ENCODE assay signal across 11 mouse cellular contexts in the genomic region with DNA sequence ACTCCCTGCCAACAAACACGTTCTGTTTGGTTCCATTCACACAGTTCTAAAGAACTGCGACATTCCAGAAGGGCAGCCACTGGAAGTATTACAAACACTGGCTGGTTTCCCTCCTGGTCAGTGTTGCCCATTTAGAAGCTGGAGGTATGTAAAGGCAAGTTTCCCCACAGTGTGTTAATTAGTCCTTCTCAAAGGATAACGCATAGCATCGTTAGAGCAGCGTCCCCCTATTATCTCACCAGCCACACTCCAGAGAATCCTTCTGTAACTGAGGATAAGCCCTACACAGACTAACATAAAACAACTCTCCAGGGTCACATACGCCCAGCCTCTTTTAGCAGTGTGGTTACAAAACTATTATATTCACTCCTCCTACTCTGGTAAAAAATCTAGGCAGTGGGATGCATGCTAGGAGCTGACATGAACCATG. TPM values are rescaled to one million over a fixed set of nuclear protein-coding genes. Genes with fewer than 3 reads are reported as not detected.
DNase-seq lines count a peak whose midpoint lies in the region; ATAC-seq and TF ChIP-seq lines count a peak whose summit lies in the region.
"Had no signal": no experiment of that assay in that cellular context is flagged by ENCODE, and none has a peak within 500 bp of the region (broad histone marks: within the 10 kb centered on the region; RNA-seq: fewer than 3 reads in every experiment).

No protein-coding gene starts in this region.

- 0 out of 2 replicates have a peak, but pooled peaks have one; percentile 56 for ATAC-seq in embryonic facial prominence, embryonic 11.5 days (replicated peaks; ENCODE audit: insufficient number of reproducible peaks, low FRiP score, low TSS enrichment, low read depth)
- no peak for ATAC-seq in kidney, embryonic 16.5 days (ENCODE audit: low FRiP score, low TSS enrichment)
- ATAC-seq: midbrain, embryonic 13.5 days had no signal

- WGBS in embryonic facial prominence, embryonic 11.5 days: 43% methylated on average over 6 of the region's 6 CpGs
- WGBS in embryonic facial prominence, embryonic 10.5 days: 35% methylated on average over 6 of the region's 6 CpGs
- 36% methylated on average over 6 of the region's 6 CpGs for WGBS in kidney, embryonic 16.5 days
- 84% methylated on average over 6 of the region's 6 CpGs for WGBS in spleen, adult 2 months

- no peak overlapping the region for H3K27ac ChIP-seq in embryonic facial prominence, embryonic 11.5 days (replicated peaks; ENCODE audit: low read depth, low read length)
- no peak overlapping the region for H3K27ac ChIP-seq in embryonic facial prominence, embryonic 10.5 days (replicated peaks)
- H3K27ac ChIP-seq in kidney, embryonic 16.5 days (ENCODE audit: low read length): peak overlapping the region; percentile 66
- peak overlapping the region; percentile 36 for H3K27ac ChIP-seq in embryonic fibroblast, embryonic 13.5 days (ENCODE audit: insufficient read depth, low read length)
- H3K27ac ChIP-seq in spleen, adult 2 months (ENCODE audit: insufficient read depth, low read length): 0 out of 2 replicates have a peak overlapping the region, but pooled peaks have one; percentile 36
- H3K27ac ChIP-seq: hindbrain, embryonic 10.5 days; midbrain, embryonic 13.5 days had no signal

- H3K36me3 ChIP-seq in embryonic facial prominence, embryonic 11.5 days (replicated peaks; ENCODE audit: control insufficient read depth, insufficient read depth, low read depth, low read length): no peaks in the 10 kb centered on the region
- no peaks in the 10 kb centered on the region for H3K36me3 ChIP-seq in embryonic facial prominence, embryonic 10.5 days (replicated peaks)
- no peaks in the 10 kb centered on the region for H3K36me3 ChIP-seq in kidney, embryonic 16.5 days (ENCODE audit: insufficient read depth, low read length)
- no peaks in the 10 kb centered on the region for H3K36me3 ChIP-seq in spleen, adult 2 months (ENCODE audit: control insufficient read depth, insufficient read depth, low read length)
- H3K36me3 ChIP-seq: hindbrain, embryonic 10.5 days; midbrain, embryonic 13.5 days had no signal

- H3K27me3 ChIP-seq in embryonic facial prominence, embryonic 11.5 days (ENCODE audit: control insufficient read depth, insufficient read depth, low read length): 0 out of 2 replicates have a peak, but pooled peaks cover 2% of the 10 kb centered on the region
- H3K27me3 ChIP-seq in embryonic facial prominence, embryonic 10.5 days (replicated peaks; ENCODE audit: low read depth, poor library complexity, severe bottlenecking): peaks cover 9% of the 10 kb centered on the region
- H3K27me3 ChIP-seq in kidney, embryonic 16.5 days (ENCODE audit: insufficient read depth, low read length): no peaks in the 10 kb centered on the region
- no peaks in the 10 kb centered on the region for H3K27me3 ChIP-seq in spleen, adult 2 months (ENCODE audit: control insufficient read depth, insufficient read depth, low read length)
- H3K27me3 ChIP-seq: midbrain, embryonic 13.5 days had no signal

- peaks cover 5% of the 10 kb centered on the region for H3K4me1 ChIP-seq in embryonic facial prominence, embryonic 11.5 days (ENCODE audit: control insufficient read depth, insufficient read depth, low read length)
- H3K4me1 ChIP-seq in embryonic facial prominence, embryonic 10.5 days: peaks cover 41% of the 10 kb centered on the region
- peaks cover 49% of the 10 kb centered on the region for H3K4me1 ChIP-seq in kidney, embryonic 16.5 days (ENCODE audit: insufficient read depth, low read length)
- peaks cover 2% of the 10 kb centered on the region; the same call in 1 of the 2 replicates for H3K4me1 ChIP-seq in embryonic fibroblast, embryonic 13.5 days (ENCODE audit: control insufficient read depth, insufficient read depth, low read length)
- H3K4me1 ChIP-seq in spleen, adult 2 months (ENCODE audit: control insufficient read depth, insufficient read depth, insufficient read length): peaks cover 4% of the 10 kb centered on the region; the same call in 1 of the 2 replicates

- H3K4me3 ChIP-seq in embryonic facial prominence, embryonic 11.5 days (ENCODE audit: low read depth, low read length): no peak overlapping the region
- H3K4me3 ChIP-seq in embryonic facial prominence, embryonic 10.5 days: no peak overlapping the region
- no peak overlapping the region for H3K4me3 ChIP-seq in kidney, embryonic 16.5 days (ENCODE audit: low read length)
- no peak overlapping the region for H3K4me3 ChIP-seq in embryonic fibroblast, embryonic 13.5 days (ENCODE audit: insufficient read depth, low read length)
- H3K4me3 ChIP-seq in spleen, adult 2 months (ENCODE audit: extremely low read depth, insufficient read depth, insufficient read length): no peak overlapping the region
- H3K4me3 ChIP-seq: hindbrain, embryonic 10.5 days; midbrain, embryonic 13.5 days had no signal

- no peak overlapping the region for H3K4me2 ChIP-seq in embryonic facial prominence, embryonic 11.5 days (ENCODE audit: low read depth, low read length)
- no peak overlapping the region for H3K4me2 ChIP-seq in kidney, embryonic 16.5 days (replicated peaks; ENCODE audit: low read depth, low read length)
- H3K4me2 ChIP-seq: midbrain, embryonic 13.5 days had no signal

- no peaks in the 10 kb centered on the region for H3K9me3 ChIP-seq in embryonic facial prominence, embryonic 11.5 days (replicated peaks; ENCODE audit: control insufficient read depth, low read length)
- H3K9me3 ChIP-seq in embryonic facial prominence, embryonic 10.5 days: no peaks in the 10 kb centered on the region
- no peaks in the 10 kb centered on the region for H3K9me3 ChIP-seq in kidney, embryonic 16.5 days (ENCODE audit: low read length)
- H3K9me3 ChIP-seq: hindbrain, embryonic 10.5 days; midbrain, embryonic 13.5 days had no signal

- TF ChIP-seq POLR2A in embryonic fibroblast, embryonic 13.5 days (IDR thresholded peaks at IDR 0.05; ENCODE audit: low read depth, low read length): no peak
- TF ChIP-seq POLR2A in spleen, adult 2 months (IDR thresholded peaks at IDR 0.05; ENCODE audit: low read depth, low read length): no peak

- H3K9ac ChIP-seq in embryonic facial prominence, embryonic 11.5 days (replicated peaks; ENCODE audit: low read length): no peak overlapping the region
- H3K9ac ChIP-seq in kidney, embryonic 16.5 days (replicated peaks; ENCODE audit: low read length): no peak overlapping the region
- H3K9ac ChIP-seq: midbrain, embryonic 13.5 days had no signal

- TF ChIP-seq CTCF in embryonic fibroblast, embryonic 13.5 days (IDR thresholded peaks at IDR 0.05; ENCODE audit: borderline replicate concordance, insufficient read depth, low read length): no peak
- no peak for TF ChIP-seq CTCF in spleen, adult 2 months (IDR thresholded peaks at IDR 0.05; ENCODE audit: extremely low read depth, insufficient read depth, insufficient read length, insufficient replicate concordance)

- no peak for DNase-seq in embryonic facial prominence, embryonic 11.5 days (ENCODE audit: low spot score)
- no peak for DNase-seq in embryonic facial prominence, embryonic 10.5 days (ENCODE audit: low spot score)
- DNase-seq in kidney, postnatal 36 days: no peak
- no peak for DNase-seq in spleen, adult 2 months (ENCODE audit: low read depth in 1 of 2, low spot score in 2 of 2)
- DNase-seq in adipocyte (ENCODE audit: low spot score): no peak
- DNase-seq in lung, postnatal 10 days: no peak
- DNase-seq: gastrocnemius, postnatal 14 days had no signal

RNA-seq across cellular contexts. Expression of a gene that starts 23.4 kb away (rescaled TPM):
- 12.1 and 12.8 TPM in 2 replicates for polyA plus RNA-seq in embryonic facial prominence, embryonic 11.5 days (2014; fragmentation: Nextera tagmentation; extraction: Ambion mirVana)
- polyA plus RNA-seq in embryonic facial prominence, embryonic 10.5 days (2016; fragmentation: Nextera tagmentation; extraction: Ambion mirVana): 11.3 and 11.5 TPM in 2 replicates
- polyA plus RNA-seq in kidney, embryonic 16.5 days (2015; fragmentation: Nextera tagmentation; extraction: Ambion mirVana): 23.7 and 25.0 TPM in 2 replicates
- polyA plus RNA-seq in embryonic fibroblast, embryonic 13.5 days (2011; ENCODE audit: insufficient read length, low read depth, missing spikeins): 5.7 and 6.2 TPM in 2 replicates
- 12.0 and 13.3 TPM in 2 replicates for polyA plus RNA-seq in spleen, adult 2 months (2012; rRNA removed)

RNA-seq across cellular contexts. Expression of a gene that starts 42.8 kb away (rescaled TPM):
- 13.4 and 13.5 TPM in 2 replicates for polyA plus RNA-seq in embryonic facial prominence, embryonic 11.5 days (2014; fragmentation: Nextera tagmentation; extraction: Ambion mirVana)
- 13.7 and 14.7 TPM in 2 replicates for polyA plus RNA-seq in embryonic facial prominence, embryonic 10.5 days (2016; fragmentation: Nextera tagmentation; extraction: Ambion mirVana)
- polyA plus RNA-seq in kidney, embryonic 16.5 days (2015; fragmentation: Nextera tagmentation; extraction: Ambion mirVana): 13.8 and 15.1 TPM in 2 replicates
- 11.3 and 14.0 TPM in 2 replicates for polyA plus RNA-seq in embryonic fibroblast, embryonic 13.5 days (2011; ENCODE audit: insufficient read length, low read depth, missing spikeins)
- 10.9 and 11.8 TPM in 2 replicates for polyA plus RNA-seq in spleen, adult 2 months (2012; rRNA removed)

RNA-seq across cellular contexts. Expression of a gene that starts 44.3 kb away (rescaled TPM):
- 0.18 TPM in 1 of 2 replicates, not detected in the other for polyA plus RNA-seq in embryonic facial prominence, embryonic 11.5 days (2014; fragmentation: Nextera tagmentation; extraction: Ambion mirVana)
- 0.26 and 0.35 TPM in 2 replicates for polyA plus RNA-seq in embryonic facial prominence, embryonic 10.5 days (2016; fragmentation: Nextera tagmentation; extraction: Ambion mirVana)
- polyA plus RNA-seq in kidney, embryonic 16.5 days (2015; fragmentation: Nextera tagmentation; extraction: Ambion mirVana): 0.26 and 0.51 TPM in 2 replicates
- not detected in 2 replicates for polyA plus RNA-seq in embryonic fibroblast, embryonic 13.5 days (2011; ENCODE audit: insufficient read length, low read depth, missing spikeins)
- polyA plus RNA-seq in spleen, adult 2 months (2012; rRNA removed): 0.06 and 0.07 TPM in 2 replicates

Comparison
In these comparisons a context has a peak if more than half of its experiments do, and no peak if none do; other contexts are left out.
1. H3K27ac ChIP-seq: peak in kidney, embryonic 16.5 days (single experiment), embryonic fibroblast, embryonic 13.5 days (single experiment) and spleen, adult 2 months (single experiment); none in embryonic facial prominence, embryonic 11.5 days (single experiment) and embryonic facial prominence, embryonic 10.5 days (single experiment).